Mouse (Mus musculus) erythroblast, embryonic 14.5 days (primary cell): ENCODE measurements around the gene Gm26661.

Experiments
- GATA1 ChIP-seq: IDR thresholded peaks from 2 replicates; pipeline ENCODE4 v1.6.1; 2012; ENCODE audit warnings: low read length, inconsistent platforms, mixed read lengths
- TAL1 ChIP-seq: IDR thresholded peaks from 3 replicates; pipeline ENCODE4 v1.6.1; 2012; ENCODE audit warnings: low read length, inconsistent platforms, mixed read lengths

DNA sequence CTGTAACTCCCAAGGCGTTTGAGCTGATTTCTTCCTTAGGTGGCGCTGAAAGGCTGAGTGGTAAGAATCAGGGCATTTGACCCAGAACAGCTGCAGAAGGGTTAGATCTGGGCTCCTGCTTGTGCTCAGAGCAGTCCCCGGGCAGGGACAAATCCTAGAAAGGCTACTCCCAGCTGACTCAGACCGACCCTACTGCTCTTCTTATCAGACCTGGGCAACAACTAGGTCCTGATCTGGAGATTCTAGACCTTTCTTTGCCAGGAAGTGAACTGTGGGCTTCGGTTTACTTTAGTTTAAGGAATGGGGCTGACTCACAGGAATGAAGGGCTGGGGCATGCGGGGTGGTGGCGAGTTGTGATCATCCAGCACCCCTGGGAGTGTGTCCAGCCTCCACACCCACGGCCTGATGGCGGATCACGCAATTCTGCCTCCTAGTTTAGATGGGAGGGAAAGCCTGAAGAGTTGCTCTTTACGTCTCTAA, 17.2 kb downstream of the Gm26661 start:
- TF ChIP-seq GATA1 = no peak
- TF ChIP-seq TAL1 = no peak
